Mouse (Mus musculus) erythroblast, embryonic 14.5 days (primary cell): Measurements from ENCODE around the gene Arf6.

Experiments
- GATA1 ChIP-seq: IDR thresholded peaks from 2 replicates; pipeline ENCODE4 v1.6.1; 2012; ENCODE audit warnings: low read length, inconsistent platforms, mixed read lengths
- TAL1 ChIP-seq: IDR thresholded peaks from 3 replicates; pipeline ENCODE4 v1.6.1; 2012; ENCODE audit warnings: low read length, inconsistent platforms, mixed read lengths

GRCm38 (mm10) chr12:69422827-69423537, 51.0 kb downstream of the Arf6 start:
- TF ChIP-seq TAL1: no peak
- TF ChIP-seq GATA1: no peak
